Mouse (Mus musculus) MEL (cell line): ENCODE results near the gene Olfr986. TPM values are rescaled to one million over a fixed set of nuclear protein-coding genes. Genes with fewer than 3 reads are reported as not detected.

Experiments
- DNase-seq: peaks from one replicate; pipeline ENCODE4 v3.0.0; 2011; ENCODE audit warnings: low read depth, low spot score
- H3K27ac ChIP-seq: 2 replicates; pipeline ENCODE4 v1.5.1; 2012; ENCODE audit warnings: low read depth, mild to moderate bottlenecking, control low read depth, low read length, moderate library complexity; ENCODE audit not compliant: control insufficient read depth
- H3K27me3 ChIP-seq, 2 experiments: fragments of 150-350 bp in 1 of 2; sonication (generic) in 1 of 2; 2 replicates each; pipeline ENCODE4 v1.6.1; 2012; ENCODE audit warnings: low read length in 2 of 2, mild to moderate bottlenecking in 2 of 2, improper control_type of control experiment in 1 of 2, moderate library complexity in 1 of 2; ENCODE audit not compliant: insufficient read depth in 2 of 2, control insufficient read depth in 1 of 2
- H3K36me3 ChIP-seq, 2 experiments: 2 replicates each; pipeline ENCODE4 v1.6.1; 2012 to 2014; ENCODE audit warnings: low read length in 2 of 2, improper control_type of control experiment in 1 of 2, inconsistent platforms in 1 of 2, mild to moderate bottlenecking in 1 of 2; ENCODE audit not compliant: insufficient read depth in 2 of 2, control insufficient read depth in 1 of 2
- H3K4me1 ChIP-seq, 2 experiments: fragments of 150-350 bp in 1 of 2; sonication (generic) in 1 of 2; 2 replicates each; pipeline ENCODE4 v1.6.1; 2012; ENCODE audit warnings: low read length in 2 of 2, improper control_type of control experiment in 1 of 2, mild to moderate bottlenecking in 1 of 2; ENCODE audit not compliant: insufficient read depth in 2 of 2, control insufficient read depth in 1 of 2
- H3K4me3 ChIP-seq, 2 experiments: fragments of 150-350 bp in 1 of 2; sonication (generic) in 1 of 2; 2 replicates each; pipeline ENCODE4 v1.5.1; 2012; ENCODE audit warnings: low read depth in 2 of 2, low read length in 2 of 2, mild to moderate bottlenecking in 2 of 2, moderate library complexity in 2 of 2, control low read depth in 1 of 2, improper control_type of control experiment in 1 of 2; ENCODE audit not compliant: control insufficient read depth in 1 of 2, insufficient read depth in 1 of 2
- H3K79me2 ChIP-seq: 2 replicates; pipeline ENCODE4 v1.6.1; 2012; ENCODE audit warnings: mild to moderate bottlenecking, low read length, moderate library complexity; ENCODE audit not compliant: control insufficient read depth, poor library complexity, insufficient read depth
- H3K9ac ChIP-seq: 2 replicates; pipeline ENCODE4 v1.6.1; 2012; ENCODE audit warnings: low read depth, mild to moderate bottlenecking, control low read depth, low read length, moderate library complexity; ENCODE audit not compliant: control insufficient read depth, poor library complexity, severe bottlenecking
- H3K9me3 ChIP-seq: fragments of 150-350 bp; sonication (generic); replicated peaks from 2 replicates; pipeline ENCODE4 v1.6.1; 2012; ENCODE audit warnings: mild to moderate bottlenecking, low read length, improper control_type of control experiment, moderate library complexity; ENCODE audit not compliant: insufficient read depth
- CHD1 ChIP-seq: IDR thresholded peaks from 2 replicates; pipeline ENCODE4 v1.6.1; 2012; ENCODE audit warnings: low read depth, mild to moderate bottlenecking, inconsistent platforms, low read length, improper control_type of control experiment
- CHD2 ChIP-seq: IDR thresholded peaks from 2 replicates; pipeline ENCODE4 v1.6.1; 2011; ENCODE audit warnings: low read length, improper control_type of control experiment
- CTCF ChIP-seq, 3 experiments: IDR thresholded peaks in 2 of 3; conservative IDR thresholded peaks in 1 of 3; 2 replicates each; pipeline ENCODE4 v1.5.1; 2011 to 2012; ENCODE audit warnings: low read length in 3 of 3, low read depth in 2 of 3, mild to moderate bottlenecking in 2 of 3, improper control_type of control experiment in 1 of 3, inconsistent platforms in 1 of 3, mixed read lengths in 1 of 3, moderate library complexity in 1 of 3; ENCODE audit not compliant: control insufficient read depth in 1 of 3, insufficient read depth in 1 of 3, poor library complexity in 1 of 3, severe bottlenecking in 1 of 3
- E2F4 ChIP-seq: IDR thresholded peaks from 2 replicates; pipeline ENCODE4 v1.6.1; 2011; ENCODE audit warnings: low read depth, low read length, improper control_type of control experiment, borderline replicate concordance
- ELF1 ChIP-seq: IDR thresholded peaks from 2 replicates; pipeline ENCODE4 v1.6.1; 2014; ENCODE audit warnings: low read depth, mild to moderate bottlenecking, inconsistent platforms, low read length, improper control_type of control experiment, moderate library complexity
- GATA1 ChIP-seq: IDR thresholded peaks from 2 replicates; pipeline ENCODE4 v1.6.1; 2011; ENCODE audit warnings: low read depth, low read length, improper control_type of control experiment
- JUND ChIP-seq: IDR thresholded peaks from 2 replicates; pipeline ENCODE4 v1.6.1; 2011; ENCODE audit warnings: low read depth, mild to moderate bottlenecking, improper control_type of control experiment, low read length
- KAT2A ChIP-seq: conservative IDR thresholded peaks from 2 replicates; pipeline ENCODE4 v1.6.1; 2012; ENCODE audit warnings: low read depth, low read length, improper control_type of control experiment, inconsistent platforms
- MAZ ChIP-seq: IDR thresholded peaks from 2 replicates; pipeline ENCODE4 v1.6.1; 2012; ENCODE audit warnings: low read depth, mild to moderate bottlenecking, inconsistent platforms, low read length, improper control_type of control experiment
- MEF2A ChIP-seq: IDR thresholded peaks from 2 replicates; pipeline ENCODE4 v1.6.1; 2014; ENCODE audit warnings: low read depth, mild to moderate bottlenecking, inconsistent platforms, low read length, improper control_type of control experiment; ENCODE audit not compliant: poor library complexity, insufficient replicate concordance, severe bottlenecking; ENCODE audit errors: extremely low read depth
- MYB ChIP-seq: IDR thresholded peaks from 2 replicates; pipeline ENCODE4 v1.6.1; 2011; ENCODE audit warnings: mild to moderate bottlenecking, low read depth, low read length, improper control_type of control experiment
- POLR2A ChIP-seq, 2 experiments: IDR thresholded peaks; 2 replicates each; pipeline ENCODE4 v1.6.1; 2011 to 2012; ENCODE audit warnings: low read length in 2 of 2, mild to moderate bottlenecking in 2 of 2, control low read depth in 1 of 2, improper control_type of control experiment in 1 of 2, low read depth in 1 of 2, moderate library complexity in 1 of 2; ENCODE audit not compliant: control insufficient read depth in 1 of 2, insufficient read depth in 1 of 2, poor library complexity in 1 of 2
- POLR2AphosphoS5 ChIP-seq: IDR thresholded peaks from 2 replicates; pipeline ENCODE4 v1.6.1; 2012; ENCODE audit warnings: low read depth, borderline replicate concordance, mild to moderate bottlenecking, inconsistent platforms, low read length, moderate library complexity, mixed read lengths
- SIN3A ChIP-seq: IDR thresholded peaks from 2 replicates; pipeline ENCODE4 v1.6.1; 2012; ENCODE audit warnings: low read length, improper control_type of control experiment, inconsistent platforms
- TCF12 ChIP-seq: IDR thresholded peaks from 2 replicates; pipeline ENCODE4 v1.6.1; 2014; ENCODE audit warnings: low read depth, mild to moderate bottlenecking, inconsistent platforms, low read length, improper control_type of control experiment, moderate library complexity
- USF1 ChIP-seq: IDR thresholded peaks from 2 replicates; pipeline ENCODE4 v1.6.1; 2014; ENCODE audit warnings: low read depth, mild to moderate bottlenecking, inconsistent platforms, low read length, improper control_type of control experiment, moderate library complexity
- ZC3H11A ChIP-seq: IDR thresholded peaks from 2 replicates; pipeline ENCODE4 v1.6.1; 2012; ENCODE audit warnings: low read depth, mild to moderate bottlenecking, inconsistent platforms, low read length, improper control_type of control experiment
- ZKSCAN1 ChIP-seq: IDR thresholded peaks from 2 replicates; pipeline ENCODE4 v1.6.1; 2012; ENCODE audit warnings: low read depth, mild to moderate bottlenecking, inconsistent platforms, low read length, improper control_type of control experiment, moderate library complexity
- polyA plus RNA-seq, 2 experiments: library from polyadenylated mRNA; stranded (reverse) in 1 of 2; unstranded in 1 of 2; fragments of >175 nt in 1 of 2; fragments of >200 nt in 1 of 2; gene quantifications; 2 replicates each; pipeline versions ENCODE4 v1.2.1 to v1.2.4; 2012; ENCODE audit warnings: low replicate concordance in 2 of 2, low read depth in 1 of 2; ENCODE audit not compliant: insufficient read length in 2 of 2, insufficient read depth in 1 of 2, missing spikeins in 1 of 2
- total RNA-seq: library from RNA; depleted of rRNA; stranded (reverse); fragments of 300-350 nt; gene quantifications from 2 replicates; pipeline ENCODE4 v1.2.3, GENCODE M21; 2012

Gene Olfr986
- total and polyA plus RNA-seq, 3 experiments = not detected

- Histone ChIP-seq H3K9ac (no peak overlapping the region), H3K4me3 (no peak overlapping the region), H3K79me2 (no peaks in the 10 kb centered on the region), H3K4me1 (no peaks in the 10 kb centered on the region), H3K27ac (no peak overlapping the region), H3K9me3 (no peaks in the 10 kb centered on the region), H3K27me3 (no peaks in the 10 kb centered on the region), H3K36me3 (no peaks in the 10 kb centered on the region)
- TF ChIP-seq CTCF (IDR thresholded peaks at IDR 0.05 in 2 of 3, conservative IDR thresholded peaks at IDR 0.05 in 1 of 3; ENCODE audit: control insufficient read depth in 1 of 3, insufficient read depth in 1 of 3, low read depth in 2 of 3, low read length in 3 of 3, poor library complexity in 1 of 3, severe bottlenecking in 1 of 3) (no peak), MAZ (no peak), MYB (no peak), JUND (no peak), GATA1 (no peak), CHD2 (no peak), POLR2AphosphoS5 (no peak), MEF2A (no peak), ZKSCAN1 (no peak), USF1 (no peak), ZC3H11A (no peak), ELF1 (no peak), POLR2A (IDR thresholded peaks at IDR 0.05; ENCODE audit: control insufficient read depth in 1 of 2, insufficient read depth in 1 of 2, low read depth in 1 of 2, low read length in 2 of 2, poor library complexity in 1 of 2) (no peak)
- DNase-seq = no peak
Measured at GRCm38 (mm10) chr9:40139484-40139883, 41.2 kb upstream of the Olfr986 start.

GRCm38 (mm10) chr9:40141544-40141943 is 39.2 kb upstream of the Olfr986 start:
- Histone ChIP-seq H3K27ac (no peak overlapping the region), H3K4me3 (no peak overlapping the region), H3K9me3 (no peaks in the 10 kb centered on the region), H3K27me3 (no peaks in the 10 kb centered on the region), H3K4me1 (no peaks in the 10 kb centered on the region), H3K9ac (no peak overlapping the region), H3K79me2 (no peaks in the 10 kb centered on the region), H3K36me3 (no peaks in the 10 kb centered on the region)
- no peak for TF ChIP-seq SIN3A
- no peak for TF ChIP-seq CHD1
- TF ChIP-seq ZC3H11A = no peak
- TF ChIP-seq KAT2A = no peak
- TF ChIP-seq E2F4 = no peak
- TF ChIP-seq CTCF (IDR thresholded peaks at IDR 0.05 in 2 of 3, conservative IDR thresholded peaks at IDR 0.05 in 1 of 3; ENCODE audit: control insufficient read depth in 1 of 3, insufficient read depth in 1 of 3, low read depth in 2 of 3, low read length in 3 of 3, poor library complexity in 1 of 3, severe bottlenecking in 1 of 3) = no peak
- TF ChIP-seq TCF12 = no peak
- no peak for DNase-seq
